In genomic region chr9:61125769-61126168, GRCm38 (mm10) we compare ENCODE assay signal across 23 mouse cellular contexts.
DNase-seq lines count a peak whose midpoint lies in the region; ATAC-seq and TF ChIP-seq lines count a peak whose summit lies in the region.
"Had no signal": no experiment of that assay in that cellular context is flagged by ENCODE, and none has a peak within 500 bp of the region (broad histone marks: within the 10 kb centered on the region; RNA-seq: fewer than 3 reads in every experiment).

No protein-coding gene starts in this region.

- H3K27ac ChIP-seq in testis, adult 2 months (ENCODE audit: control insufficient read depth, insufficient read depth, low read depth, low read length) = no peak overlapping the region
- H3K27ac ChIP-seq in hindbrain, embryonic 13.5 days = no peak overlapping the region
- H3K27ac ChIP-seq: forebrain, embryonic 15.5 days; hindbrain, embryonic 15.5 days; intestine, embryonic 15.5 days; limb, embryonic 13.5 days; liver, embryonic 14.5 days; midbrain, embryonic 13.5 days; neural tube, embryonic 12.5 days had no signal

- H3K27me3 ChIP-seq in testis, adult 2 months (ENCODE audit: control insufficient read depth, insufficient read depth, low read length) = no peaks in the 10 kb centered on the region
- peaks cover 26% of the 10 kb centered on the region for H3K27me3 ChIP-seq in hindbrain, embryonic 13.5 days
- H3K27me3 ChIP-seq: forebrain, embryonic 15.5 days; hindbrain, embryonic 15.5 days had no signal

- ATAC-seq in hematopoietic stem cell, adult 5-6 weeks (replicated peaks in 1 of 2; ENCODE audit: insufficient read depth in 1 of 2, low FRiP score in 2 of 2, low TSS enrichment in 1 of 2, low read depth in 1 of 2, poor library complexity in 2 of 2, severe bottlenecking in 2 of 2) = peak; percentile 25 to 46; a peak in 3 of 4 replicates
- no peak for ATAC-seq in hindbrain, embryonic 13.5 days (ENCODE audit: low FRiP score)
- ATAC-seq in frontal cortex, adult (ENCODE audit: low TSS enrichment) = no peak
- ATAC-seq: forebrain, embryonic 15.5 days; intestine, embryonic 15.5 days; midbrain, embryonic 13.5 days had no signal

- H3K4me2 ChIP-seq in hindbrain, embryonic 13.5 days = no peak overlapping the region
- H3K4me2 ChIP-seq: forebrain, embryonic 15.5 days; hindbrain, embryonic 15.5 days; intestine, embryonic 15.5 days; limb, embryonic 13.5 days; midbrain, embryonic 13.5 days; neural tube, embryonic 12.5 days had no signal

- no peak for TF ChIP-seq POLR2A in testis, adult 2 months (IDR thresholded peaks at IDR 0.05; ENCODE audit: control insufficient read depth, low read depth, low read length)

- H3K4me3 ChIP-seq in testis, adult 2 months (ENCODE audit: control insufficient read depth, low read depth, low read length) = peak overlapping the region; percentile 33
- no peak overlapping the region for H3K4me3 ChIP-seq in hindbrain, embryonic 13.5 days
- H3K4me3 ChIP-seq: erythroblast, embryonic 14.5 days; forebrain, embryonic 15.5 days; hindbrain, embryonic 15.5 days; intestine, embryonic 15.5 days; limb, embryonic 13.5 days; midbrain, embryonic 13.5 days; neural tube, embryonic 12.5 days had no signal

- no peaks in the 10 kb centered on the region for H3K36me3 ChIP-seq in testis, adult 2 months (ENCODE audit: control insufficient read depth, insufficient read depth, low read length)
- H3K36me3 ChIP-seq in hindbrain, embryonic 13.5 days = no peaks in the 10 kb centered on the region
- H3K36me3 ChIP-seq: forebrain, embryonic 15.5 days; hindbrain, embryonic 15.5 days; intestine, embryonic 15.5 days; limb, embryonic 13.5 days; midbrain, embryonic 13.5 days; neural tube, embryonic 12.5 days had no signal

- WGBS in hindbrain, embryonic 13.5 days = 64% methylated on average over 7 of the region's 7 CpGs

- H3K4me1 ChIP-seq in testis, adult 2 months (ENCODE audit: control insufficient read depth, insufficient read depth, low read length) = no peaks in the 10 kb centered on the region
- H3K4me1 ChIP-seq in hindbrain, embryonic 13.5 days (replicated peaks) = peaks cover 37% of the 10 kb centered on the region

- H3K9me3 ChIP-seq in hindbrain, embryonic 13.5 days = no peaks in the 10 kb centered on the region
- H3K9me3 ChIP-seq: forebrain, embryonic 15.5 days; hindbrain, embryonic 15.5 days; intestine, embryonic 15.5 days; limb, embryonic 13.5 days; midbrain, embryonic 13.5 days; neural tube, embryonic 12.5 days had no signal

- no peak for DNase-seq in testis, postnatal 14 days (ENCODE audit: low spot score)
- DNase-seq in thymus, postnatal 10 days (ENCODE audit: low spot score in 2 of 2) = peak; percentile 60 to 72
- DNase-seq in T-cell, adult 2 months (ENCODE audit: low spot score) = no peak
- DNase-seq: adrenal gland, adult 8-10 months; cerebellum, postnatal 14 days; gastrocnemius, postnatal 36 days; heart, postnatal 10 days; kidney, adult 9 months; kidney, postnatal 25 days; right cerebral cortex, postnatal 14 days; spleen, adult 18-20 months had no signal

- TF ChIP-seq CTCF in testis, adult 2 months (IDR thresholded peaks at IDR 0.05; ENCODE audit: control insufficient read depth, insufficient read depth, insufficient replicate concordance, low read depth, low read length) = no peak

- no peak overlapping the region for H3K9ac ChIP-seq in hindbrain, embryonic 13.5 days
- H3K9ac ChIP-seq: forebrain, embryonic 15.5 days; hindbrain, embryonic 15.5 days; intestine, embryonic 15.5 days; limb, embryonic 13.5 days; liver, embryonic 14.5 days; midbrain, embryonic 13.5 days; neural tube, embryonic 12.5 days had no signal

Comparison
In these comparisons a context has a peak if more than half of its experiments do, and no peak if none do; other contexts are left out.
1. DNase-seq: peak in thymus, postnatal 10 days (2 of 2); none in testis, postnatal 14 days (single experiment) and T-cell, adult 2 months (single experiment).
2. ATAC-seq: peak in hematopoietic stem cell, adult 5-6 weeks (2 of 2); none in hindbrain, embryonic 13.5 days (single experiment) and frontal cortex, adult (single experiment).